Mouse (Mus musculus): ENCODE results near the gene Rcsd1.

The Rcsd1 gene

DNA sequence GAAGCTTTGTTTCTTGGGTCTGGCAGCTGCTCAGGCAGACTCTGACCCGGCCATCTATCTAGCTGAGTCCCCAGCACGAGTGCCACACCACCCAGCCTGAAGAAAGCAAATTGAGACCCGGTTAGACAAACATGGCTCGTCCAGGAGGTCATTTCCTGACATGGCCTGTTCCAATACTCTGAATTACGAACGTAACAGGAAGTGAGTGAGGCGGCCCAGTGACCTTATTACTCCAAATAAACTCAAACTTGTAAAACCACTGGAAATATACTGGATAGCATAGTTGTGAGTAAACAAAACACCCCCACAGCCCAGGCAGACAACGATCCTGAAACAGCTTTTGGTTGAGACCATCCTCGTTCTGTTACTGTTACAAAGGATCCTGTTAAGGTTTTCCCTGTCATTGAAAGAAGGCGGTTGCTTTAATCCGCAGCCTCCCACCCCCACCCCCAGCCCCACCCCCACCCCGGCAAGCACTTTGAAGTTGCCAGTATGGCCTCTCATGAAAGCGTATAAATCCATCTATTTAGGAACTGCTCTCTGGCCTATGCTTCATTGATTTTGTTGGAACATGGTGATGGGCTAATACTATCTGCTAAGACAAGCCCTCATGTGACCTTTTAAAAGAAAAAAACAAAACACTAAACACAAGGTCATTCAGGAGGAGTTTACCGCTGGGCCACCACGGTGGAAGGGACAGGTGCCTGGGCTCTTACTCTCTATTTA lies 92.2 kb downstream of the Rcsd1 start:
- DNase-seq = peak; percentile 67 to 68

GRCm38 (mm10) chr1:165616652-165617051 lies 92.9 kb downstream of the Rcsd1 start:
- peak in 1 of 2 experiments; percentile 43 for DNase-seq

DNA sequence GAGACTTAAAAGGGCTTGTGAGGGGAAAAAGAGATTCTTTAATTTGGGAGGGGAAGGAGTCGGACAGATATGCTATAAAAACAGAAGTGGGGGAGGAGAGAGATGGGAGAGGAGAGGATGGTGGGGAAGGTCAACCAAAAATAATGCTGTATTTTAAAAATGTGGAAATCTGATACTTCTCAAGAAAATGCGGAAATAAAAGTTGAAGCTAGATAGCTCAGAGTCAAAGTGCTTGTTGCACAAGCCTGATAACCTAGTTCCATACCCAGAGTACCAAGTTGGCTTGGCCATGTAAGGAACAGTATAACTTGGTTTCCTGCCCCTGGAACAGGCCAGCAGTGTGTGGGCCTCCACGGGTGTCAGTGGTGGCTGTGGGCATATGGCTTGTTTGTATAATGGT lies 94.8 kb downstream of the Rcsd1 start:
- DNase-seq = no peak

DNA sequence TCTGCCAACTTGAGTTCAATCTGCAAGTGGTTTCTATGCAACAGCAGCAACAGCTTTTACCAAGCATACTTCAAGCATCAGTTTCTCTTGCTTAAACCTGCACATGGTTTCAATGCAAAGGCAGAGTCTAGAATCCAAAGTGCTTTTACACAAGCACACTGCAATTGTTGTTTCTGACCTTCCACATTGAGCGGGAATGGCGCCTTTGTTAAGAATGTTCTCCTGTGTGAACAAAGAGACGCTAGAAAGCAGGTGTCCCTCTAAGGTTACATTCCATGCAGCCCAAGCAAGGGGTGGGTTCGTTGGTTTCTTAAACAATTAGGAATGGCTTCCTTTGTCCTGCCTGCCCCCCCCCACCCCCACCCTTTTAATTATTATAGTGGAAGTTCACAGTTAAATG lies 95.6 kb downstream of the Rcsd1 start:
- no peak for DNase-seq

DNA sequence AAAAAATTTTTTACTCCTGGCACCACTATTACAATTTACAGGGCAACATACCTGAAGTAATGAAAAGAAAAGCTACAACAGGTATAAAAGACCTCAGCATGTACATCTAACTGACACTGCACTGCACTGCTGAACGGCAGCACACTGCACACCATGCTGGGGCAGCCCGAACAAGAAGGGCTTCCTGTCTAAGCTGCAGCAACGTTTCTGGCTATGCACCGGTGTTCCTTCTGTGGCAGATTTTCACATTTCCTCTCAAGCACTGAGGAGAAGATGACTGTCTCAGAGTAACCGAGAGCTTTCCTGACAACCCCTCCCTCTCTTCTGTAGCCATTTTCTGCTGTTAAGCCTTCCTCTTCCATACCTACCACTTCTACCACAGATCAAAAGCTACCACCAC lies 96.8 kb downstream of the Rcsd1 start:
- DNase-seq = no peak

DNA sequence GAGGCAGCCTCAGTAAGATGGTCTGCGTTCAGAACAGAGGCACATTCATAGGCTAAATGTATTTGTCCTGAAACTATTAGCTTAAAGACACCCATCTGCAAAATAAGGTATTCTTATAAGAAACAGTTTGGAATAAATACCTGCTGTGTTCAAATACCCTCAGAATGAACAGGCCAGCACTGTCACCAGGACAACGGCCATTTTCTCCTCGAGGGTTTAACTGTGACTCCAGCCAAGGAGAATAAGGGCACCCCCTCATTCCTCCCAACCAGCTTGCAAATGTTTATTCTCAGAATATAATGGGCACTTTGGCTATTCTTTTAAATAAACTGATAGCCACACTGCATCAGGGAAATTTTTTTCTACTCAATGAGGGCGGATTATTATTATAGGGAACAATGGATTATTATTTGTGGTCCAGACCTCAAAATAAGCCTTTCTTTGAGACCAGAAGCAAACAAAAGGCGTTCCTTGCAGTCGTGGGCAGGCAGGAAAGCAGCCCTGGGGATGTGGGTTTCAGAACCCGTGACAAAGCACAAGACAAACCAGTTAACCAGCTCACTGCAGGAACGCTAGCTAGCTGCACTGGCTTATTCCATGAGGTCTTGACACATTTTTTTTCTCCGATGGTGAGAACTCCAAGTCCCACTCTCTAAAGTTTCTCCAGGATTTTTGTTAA lies 99.1 kb downstream of the Rcsd1 start:
- no peak for DNase-seq

- no peak for DNase-seq
Measured at GRCm38 (mm10) chr1:165609495-165610320, 99.8 kb downstream of the Rcsd1 start.

DNA sequence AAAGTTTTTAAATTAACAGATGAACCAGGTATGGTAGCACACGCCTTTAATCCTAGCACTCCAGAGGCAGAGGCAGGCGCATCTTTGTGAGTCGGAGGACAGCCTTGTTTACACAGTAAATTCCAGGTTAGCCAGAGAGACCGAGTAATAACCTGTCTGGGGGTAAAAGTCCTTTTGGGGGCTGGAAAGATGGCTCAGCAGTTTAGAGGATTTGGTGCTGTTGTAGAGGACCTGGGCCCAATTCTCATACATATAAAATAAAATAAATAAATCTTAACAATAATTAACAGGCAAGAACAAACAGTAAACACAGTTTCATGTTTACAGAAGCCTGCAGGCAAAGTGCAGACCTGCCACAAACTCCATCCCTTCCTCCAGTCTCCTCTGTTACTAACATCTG lies 100.7 kb downstream of the Rcsd1 start:
- DNase-seq = no peak

DNA sequence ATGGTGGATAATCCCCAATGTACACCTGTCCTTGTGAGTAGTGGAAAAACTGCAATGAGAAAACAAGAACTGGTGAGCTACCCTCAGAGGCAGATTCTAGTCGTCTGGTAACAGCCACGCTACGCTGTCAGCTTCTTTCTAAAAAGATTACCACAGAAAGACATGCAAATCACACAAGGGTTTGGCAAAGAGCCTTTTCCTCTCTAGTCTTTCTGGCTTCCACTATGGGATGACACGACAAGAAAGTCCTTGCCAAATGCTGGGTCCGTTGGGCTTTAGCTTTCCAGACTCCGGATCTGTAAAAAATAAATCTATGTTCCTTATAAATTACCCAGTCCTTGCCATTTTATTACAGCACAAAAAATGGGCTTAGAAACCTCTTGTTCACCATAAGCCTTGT lies 103.8 kb downstream of the Rcsd1 start:
- no peak for DNase-seq

DNA sequence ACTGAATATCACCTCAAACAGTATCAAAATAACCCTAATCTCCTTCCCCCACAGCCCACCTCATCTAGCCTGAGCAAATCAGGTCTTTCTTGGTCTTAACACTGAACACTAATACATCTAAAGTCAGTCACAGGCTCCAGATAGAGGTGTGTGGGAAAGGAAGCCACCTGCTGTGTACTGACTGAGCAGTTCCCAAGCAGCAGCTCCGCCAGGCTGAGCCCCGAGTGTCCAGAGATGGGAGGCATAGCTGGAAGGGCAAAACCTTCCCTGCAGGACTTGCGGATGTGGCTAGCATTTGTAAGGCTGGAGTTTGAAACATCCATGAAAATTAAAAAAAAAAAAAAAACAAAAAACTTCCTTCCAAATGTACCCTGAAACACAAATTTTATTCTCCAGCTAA lies 104.4 kb downstream of the Rcsd1 start:
- no peak for DNase-seq

DNA sequence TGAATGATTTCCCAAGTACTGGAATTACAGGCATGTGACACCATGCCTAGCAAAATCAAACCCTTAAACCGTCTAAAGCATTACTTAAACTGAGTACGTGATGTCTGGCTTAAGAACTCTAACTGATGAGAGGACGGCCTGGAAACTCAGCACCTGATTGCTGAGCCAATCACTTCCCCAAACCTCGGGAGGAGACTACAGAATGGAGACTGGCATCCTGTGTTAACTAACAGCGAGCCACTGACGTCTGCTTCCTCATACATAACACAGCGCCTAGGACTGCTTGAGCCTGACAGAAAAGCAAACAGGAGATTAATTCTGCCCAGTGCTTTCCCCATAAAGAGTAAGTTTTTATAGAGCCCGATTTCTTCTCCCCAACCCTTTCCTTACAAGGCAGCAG lies 105.4 kb downstream of the Rcsd1 start:
- DNase-seq = no peak

DNA sequence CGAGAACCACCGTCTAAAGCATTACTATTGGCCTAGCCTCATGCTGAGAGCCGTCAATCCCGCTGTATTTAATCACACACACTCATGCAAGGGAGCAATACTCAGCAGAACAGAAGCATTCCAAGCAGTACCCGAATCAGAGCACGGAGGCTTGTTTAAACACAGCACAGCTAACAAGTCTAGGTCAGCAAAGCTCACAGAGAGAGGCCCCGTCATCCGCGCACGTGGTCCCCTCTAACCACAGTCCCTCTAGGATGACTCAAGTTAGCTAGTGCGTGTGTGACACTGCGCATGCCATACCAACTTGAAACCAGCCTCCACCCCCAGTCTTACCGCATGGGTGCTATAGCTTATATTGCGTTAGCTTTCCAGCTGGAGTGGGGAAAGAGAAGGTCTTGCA lies 106.3 kb downstream of the Rcsd1 start:
- no peak for DNase-seq

GRCm38 (mm10) chr1:165601775-165602280 lies 107.7 kb downstream of the Rcsd1 start:
- DNase-seq = no peak

Data from kidney, adult 8-10 months (tissue).